16 mouse cellular contexts compared by ENCODE assay signal in genomic region chr6:112738924-112739323, GRCm38 (mm10). TPM values are rescaled to one million over a fixed set of nuclear protein-coding genes. Genes with fewer than 3 reads are reported as not detected.
DNase-seq lines count a peak whose midpoint lies in the region; ATAC-seq lines count a peak whose summit lies in the region.
"Had no signal": no experiment of that assay in that cellular context is flagged by ENCODE, and none has a peak within 500 bp of the region (broad histone marks: within the 10 kb centered on the region; RNA-seq: fewer than 3 reads in every experiment).

No protein-coding gene starts in this region.

- intact Hi-C loops in heart, postnatal 25 days (cut with DNase I): no loop called here

- peak; percentile 26 for DNase-seq in heart, adult 8-10 months (ENCODE audit: low spot score)
- no peak for DNase-seq in heart, postnatal 25 days (ENCODE audit: low spot score)
- DNase-seq in lung, postnatal 36 days: peak; percentile 24
- no peak for DNase-seq in lung, postnatal 10 days
- peak; percentile 11 for DNase-seq in skeletal muscle tissue, adult 2 months (ENCODE audit: low read depth, low spot score)
- DNase-seq in frontal cortex, adult 2 months (ENCODE audit: extremely low spot score in 1 of 2, low spot score in 1 of 2): no peak
- DNase-seq: adrenal gland, adult 2 months; cerebellum, adult 9-11 months; embryo, embryonic 11 days; kidney, adult 18-20 months; right cerebral cortex, postnatal 25 days; thymus, postnatal 14 days had no signal

- ATAC-seq in hematopoietic stem cell, adult 5-6 weeks (replicated peaks in 1 of 2; ENCODE audit: insufficient read depth in 1 of 2, low FRiP score in 2 of 2, low TSS enrichment in 1 of 2, low read depth in 1 of 2, poor library complexity in 2 of 2, severe bottlenecking in 2 of 2): peak; percentile 80 to 93
- no peak for ATAC-seq in cerebellum, adult (ENCODE audit: insufficient number of reproducible peaks, low FRiP score, low TSS enrichment)
- ATAC-seq: hindbrain, embryonic 16.5 days; midbrain, embryonic 15.5 days had no signal

RNA-seq across cellular contexts. Expression of gene Rad18, which starts 42.4 kb away (rescaled TPM):
- 1 to 10 TPM; 1.6 to 2.4 (median 1.8) TPM for total RNA-seq in heart, adult 8-10 months (2022)
- 1 to 10 TPM; 1.2 to 1.4 TPM for total RNA-seq in heart, postnatal 25 days (2021)
- total RNA-seq in hematopoietic stem cell, adult 5-6 weeks (2017): 29.1 and 39.6 TPM in 2 replicates
- polyA plus RNA-seq in frontal cortex, adult 2 months (2012; rRNA removed): 4.4 and 5.4 TPM in 2 replicates

Comparison
In these comparisons a context has a peak if more than half of its experiments do, and no peak if none do; other contexts are left out.
1. DNase-seq: peak in heart, adult 8-10 months (single experiment), lung, postnatal 36 days (single experiment) and skeletal muscle tissue, adult 2 months (single experiment); none in heart, postnatal 25 days (single experiment), lung, postnatal 10 days (single experiment) and frontal cortex, adult 2 months (0 of 2).